Mouse (Mus musculus) liver, adult (tissue): Measurements from ENCODE around the gene Gm20708.

ENCODE experiments used
- GATA4 ChIP-seq: IDR thresholded peaks from 2 replicates; pipeline ENCODE4 v1.6.1; 2014; ENCODE audit warnings: mild to moderate bottlenecking, low read length; ENCODE audit not compliant: insufficient replicate concordance

The Gm20708 gene

DNA sequence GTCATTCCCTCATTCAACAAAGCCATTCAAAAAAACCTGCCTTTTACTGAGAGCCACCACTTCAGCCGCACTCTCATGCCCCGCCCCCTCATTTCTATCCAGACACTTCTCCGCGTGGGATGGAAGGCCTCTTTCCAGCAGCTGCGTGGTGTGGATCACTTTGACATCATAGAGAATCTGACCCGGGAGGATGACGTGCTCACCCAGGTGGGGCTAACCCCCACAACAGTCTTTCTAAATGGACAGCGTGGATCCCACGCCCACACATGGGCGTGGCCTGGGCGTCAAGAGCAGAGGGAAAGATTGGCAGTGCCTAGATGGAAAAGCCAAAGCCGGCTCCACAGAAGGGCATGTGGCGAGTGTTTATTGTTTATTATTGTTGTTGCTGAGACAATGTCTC is 26.8 kb downstream of the Gm20708 start:
- TF ChIP-seq GATA4: no peak

DNA sequence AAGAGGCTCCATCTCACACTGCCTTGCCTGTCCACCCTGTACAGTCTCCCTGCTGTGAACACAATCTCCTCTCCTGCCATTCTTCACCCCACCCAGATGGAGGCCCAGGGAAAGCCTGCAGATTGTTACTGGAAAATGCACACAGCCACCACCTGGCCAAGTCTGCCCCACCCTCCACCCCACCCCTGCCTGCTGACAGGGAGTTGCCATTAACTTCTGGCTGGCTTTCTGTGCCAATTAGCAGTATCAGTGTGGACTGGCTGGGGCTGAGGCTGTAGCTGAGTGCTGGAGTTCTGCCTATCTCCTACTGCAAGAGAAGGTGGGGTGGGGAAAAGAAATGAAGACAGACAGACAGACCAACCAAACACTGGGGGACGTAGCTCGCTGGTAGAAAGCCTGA is 29.1 kb downstream of the Gm20708 start:
- no peak for TF ChIP-seq GATA4

DNA sequence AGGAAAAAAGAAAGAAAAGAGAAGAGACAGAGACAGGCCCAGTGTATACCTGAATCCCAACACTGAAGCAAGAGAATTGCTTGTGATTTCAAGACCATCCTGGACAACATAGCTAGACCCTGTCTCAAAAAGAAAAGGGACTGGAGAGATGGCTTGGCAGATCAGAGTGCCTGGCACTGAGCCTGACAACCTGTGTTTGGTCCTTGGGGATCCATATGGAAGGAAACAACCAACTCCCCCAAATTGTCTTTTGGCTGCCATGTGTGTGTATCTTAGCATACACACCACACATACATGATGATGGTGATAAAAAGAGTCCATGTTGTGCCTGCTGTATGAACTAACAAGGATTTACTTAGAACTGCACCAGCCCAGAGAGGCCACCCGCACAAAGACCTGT is 29.6 kb downstream of the Gm20708 start:
- no peak for TF ChIP-seq GATA4

DNA sequence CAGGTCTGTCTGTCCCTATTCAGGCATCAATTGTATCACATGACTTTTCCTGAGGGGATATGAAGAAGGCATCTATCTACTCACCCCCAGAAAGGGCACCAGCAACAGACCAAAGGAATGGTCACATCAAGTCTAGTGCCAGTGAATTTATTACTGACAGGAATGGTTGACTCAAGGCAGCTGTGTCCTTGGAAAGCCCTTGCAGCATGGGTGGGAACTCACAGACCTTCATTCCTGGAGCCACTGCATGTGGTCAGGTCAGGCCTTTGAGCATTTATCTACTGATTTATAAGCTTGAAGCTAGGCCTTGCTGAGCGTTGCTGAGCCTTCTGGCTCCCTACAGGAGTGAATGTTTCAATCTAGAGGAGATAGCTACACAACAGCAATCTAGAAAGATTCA is 31.4 kb downstream of the Gm20708 start:
- no peak for TF ChIP-seq GATA4

DNA sequence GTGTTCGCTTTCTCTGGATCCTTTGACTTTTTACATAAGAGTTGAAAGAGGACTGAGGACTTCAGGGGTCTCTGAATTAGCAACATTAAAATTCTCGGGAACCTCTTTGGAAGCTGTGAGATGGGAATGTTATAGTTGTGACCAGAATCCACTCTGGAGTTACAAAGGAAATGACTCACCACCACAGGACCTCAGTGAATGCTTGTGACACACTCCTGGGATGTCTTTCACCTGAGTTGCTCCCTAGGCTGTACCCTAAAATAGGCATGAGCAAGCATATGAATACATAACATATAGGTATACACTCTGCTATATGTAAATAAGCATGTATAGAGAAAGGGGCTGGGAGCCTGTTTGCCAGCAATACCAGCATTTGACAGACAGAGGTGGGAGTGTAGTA is 34.0 kb downstream of the Gm20708 start:
- TF ChIP-seq GATA4: no peak

DNA sequence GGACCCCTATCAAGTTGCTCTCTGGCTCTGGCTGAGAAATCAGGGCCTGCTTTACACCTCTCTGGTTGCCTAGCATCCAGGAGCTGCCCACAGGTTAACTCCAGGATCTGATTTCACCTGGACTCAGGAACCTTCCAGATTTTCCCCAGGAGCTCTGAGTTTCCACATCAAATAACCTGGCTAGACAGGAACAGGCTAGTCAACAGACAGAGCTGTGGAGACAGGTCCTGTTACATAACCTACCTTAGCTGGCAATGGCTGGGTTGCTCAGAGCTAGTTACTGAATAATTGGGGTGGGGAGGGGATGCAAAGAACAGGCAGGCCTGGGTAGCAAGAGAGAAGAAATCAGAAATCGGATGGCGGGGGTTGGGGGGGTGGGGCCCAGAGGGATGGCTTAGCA is 35.5 kb downstream of the Gm20708 start:
- no peak for TF ChIP-seq GATA4

DNA sequence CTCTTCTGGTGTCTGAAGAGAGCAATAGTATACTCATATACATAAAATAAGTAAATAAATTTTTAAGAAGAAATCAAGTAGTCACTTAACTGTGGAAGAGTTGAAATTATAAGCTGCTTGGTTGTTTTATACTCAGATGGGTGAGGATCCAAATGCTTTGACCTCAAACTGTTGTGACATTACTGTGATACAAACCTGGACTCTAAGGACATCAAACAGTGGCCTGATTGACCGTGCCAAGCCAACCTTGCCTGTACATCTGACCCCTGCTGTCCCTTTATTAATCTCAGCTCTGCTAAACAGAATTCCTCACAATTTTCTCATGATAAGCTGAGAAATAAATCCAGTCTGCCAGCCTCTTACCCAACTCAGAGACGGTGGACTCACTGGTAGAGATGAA is 36.2 kb downstream of the Gm20708 start:
- peak; percentile 45; the same call in 1 of the 2 replicates for TF ChIP-seq GATA4

DNA sequence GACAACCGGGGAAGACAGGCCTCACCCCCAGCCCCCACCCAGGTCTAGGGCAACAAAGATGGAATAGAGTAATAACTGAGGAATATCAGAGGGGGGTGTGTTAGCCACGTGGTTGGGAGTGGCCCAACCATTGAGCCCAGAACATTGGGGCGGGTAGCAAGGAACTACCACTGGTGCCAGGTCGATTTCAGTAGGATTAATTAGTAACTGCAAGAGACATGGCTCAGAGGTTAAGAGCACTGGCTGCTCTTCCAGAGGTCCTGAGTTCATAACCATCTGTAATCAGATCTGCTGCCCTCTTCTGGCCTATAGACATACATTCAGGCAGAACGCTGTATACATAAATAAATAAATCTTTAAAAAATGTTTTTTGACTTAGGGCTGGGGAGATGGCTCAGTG is 37.2 kb downstream of the Gm20708 start:
- no peak for TF ChIP-seq GATA4

DNA sequence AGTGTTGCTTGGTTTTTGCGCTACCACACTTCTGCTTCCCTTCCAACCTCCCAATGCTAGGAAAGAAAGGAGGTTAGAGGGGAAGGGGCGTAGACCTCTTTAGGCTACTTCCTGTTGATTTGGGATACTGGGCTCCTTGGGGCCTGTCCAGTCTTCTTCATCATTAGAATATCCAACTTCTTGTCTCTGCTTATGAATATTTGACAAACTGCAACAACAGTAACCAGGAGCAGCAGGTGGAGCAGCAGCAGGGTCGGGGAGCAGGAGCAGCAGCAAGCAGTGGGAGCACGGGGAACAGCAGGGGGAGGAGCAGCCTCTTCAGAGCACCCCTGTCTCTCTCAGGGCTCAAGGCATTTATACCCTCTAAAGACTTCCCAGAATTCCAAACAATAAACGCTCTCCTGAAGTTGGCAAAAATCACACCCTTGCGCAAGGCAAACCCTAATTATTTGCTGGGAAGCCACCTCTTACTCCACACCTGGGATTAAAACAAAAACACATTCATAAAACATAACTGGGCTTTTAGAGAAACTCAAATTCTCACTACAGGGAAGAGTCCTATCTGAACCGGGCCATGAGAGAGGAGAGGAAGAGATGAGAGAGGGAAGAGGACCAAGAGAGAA is 38.2 kb downstream of the Gm20708 start:
- TF ChIP-seq GATA4: no peak

DNA sequence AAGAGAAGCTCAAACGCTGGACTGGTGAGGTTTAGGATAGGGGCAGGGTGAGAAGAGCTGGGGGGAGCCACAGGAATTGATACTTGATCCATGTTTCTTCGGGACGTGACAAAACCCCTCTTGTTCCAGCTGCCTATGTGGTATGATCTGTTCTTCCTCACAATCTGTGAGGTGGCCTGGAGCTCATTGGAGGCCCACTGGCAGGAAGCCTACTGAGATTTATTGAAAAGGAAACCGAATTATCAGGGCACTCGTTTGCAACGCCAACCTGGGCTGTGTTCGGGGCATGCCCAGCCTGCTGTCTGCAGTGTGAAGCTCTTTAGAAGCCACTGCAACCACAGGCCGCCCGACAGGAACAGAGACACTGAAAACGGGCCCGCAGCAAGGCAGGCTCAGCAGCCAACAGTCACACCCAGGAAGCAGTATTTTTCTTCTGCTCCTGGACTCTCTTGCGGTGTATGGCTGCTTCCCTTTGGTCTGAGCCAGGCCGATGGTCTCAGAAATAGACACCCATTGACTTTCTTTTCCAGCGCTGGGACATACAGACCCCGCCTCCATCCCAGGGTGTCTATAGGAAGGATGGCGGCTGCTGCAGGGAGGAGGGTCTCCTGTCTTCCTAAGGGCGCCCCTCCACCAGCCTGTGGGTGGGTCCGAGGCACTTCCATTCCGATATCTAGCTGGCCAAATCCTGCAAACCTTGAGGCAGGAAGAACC is 39.0 kb downstream of the Gm20708 start:
- TF ChIP-seq GATA4: no peak

DNA sequence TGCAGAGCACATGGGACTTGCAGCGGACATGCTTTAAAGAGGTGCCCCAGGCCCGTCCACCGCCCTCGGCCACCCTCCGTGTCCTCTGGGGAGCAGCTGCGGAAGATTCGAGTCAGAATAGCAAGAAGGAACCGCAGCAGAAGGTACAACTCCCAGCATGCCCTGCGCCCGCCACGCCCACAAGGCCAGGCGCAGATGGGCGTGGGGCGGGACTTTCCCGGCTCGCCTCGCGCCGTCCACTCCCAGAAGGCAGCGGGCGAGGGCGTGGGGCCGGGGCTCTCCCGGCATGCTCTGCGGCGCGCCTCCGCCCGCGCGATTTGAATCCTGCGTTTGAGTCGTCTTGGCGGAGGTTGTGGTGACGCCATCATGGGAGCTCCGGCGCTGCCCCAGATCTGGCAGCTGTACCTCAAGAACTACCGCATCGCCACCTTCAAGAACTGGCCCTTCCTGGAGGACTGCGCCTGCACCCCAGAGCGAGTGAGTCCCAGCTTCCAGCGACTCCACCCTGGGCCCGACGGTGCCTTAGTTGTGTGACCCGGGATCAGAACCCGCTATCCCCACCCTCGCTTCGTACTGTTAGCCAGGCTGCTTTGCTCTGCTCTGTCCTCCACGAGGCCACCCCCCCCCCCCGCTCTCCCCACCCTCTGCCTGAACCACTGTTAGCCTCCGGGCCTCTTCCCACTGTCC is 39.7 kb downstream of the Gm20708 start, which contains the start of gene Birc5:
Birc5 (plus strand) TSS at position 267 of the 687 bp plus-strand sequence.
- no peak; the same call in 1 of the 2 replicates for TF ChIP-seq GATA4

DNA sequence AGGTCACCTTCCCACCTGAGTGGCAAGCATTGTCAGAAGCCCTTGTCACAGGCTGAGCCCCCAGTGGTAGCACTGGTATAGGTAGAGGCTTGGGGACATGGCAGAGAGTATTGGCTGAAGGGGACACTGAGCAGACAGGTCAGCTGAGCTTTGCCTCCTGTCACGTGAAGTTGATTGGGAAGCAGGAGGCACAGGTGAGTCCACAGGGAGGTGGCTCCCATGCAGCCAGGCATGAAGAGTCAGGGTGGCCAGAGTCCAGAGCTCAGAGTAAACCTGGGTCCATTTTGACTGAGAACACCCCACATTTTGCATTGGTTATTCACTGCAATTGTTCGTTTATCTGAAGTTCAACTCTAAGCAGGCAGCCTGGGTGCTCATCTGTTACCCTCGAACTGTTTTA is 43.4 kb downstream of the Gm20708 start:
- TF ChIP-seq GATA4: no peak

DNA sequence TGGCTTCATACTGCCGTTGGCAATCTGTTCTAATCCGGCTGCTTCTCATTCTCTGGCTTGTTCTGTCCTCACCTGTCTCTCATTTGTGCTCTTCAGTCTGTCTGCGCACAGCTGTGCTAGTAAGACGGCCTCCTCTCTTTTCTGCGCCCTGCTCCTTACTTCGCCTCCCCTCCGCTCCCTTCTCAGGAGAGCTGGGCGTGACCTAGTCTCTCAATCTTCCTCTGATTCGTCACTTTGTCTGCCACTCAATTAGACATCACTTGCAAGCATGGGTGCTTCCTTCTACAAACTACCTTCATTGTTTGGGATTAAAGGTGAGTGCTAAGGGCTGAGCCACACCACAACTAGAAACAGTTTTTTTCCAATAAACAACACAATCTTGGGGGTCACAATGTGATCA is 44.8 kb downstream of the Gm20708 start:
- TF ChIP-seq GATA4: no peak

DNA sequence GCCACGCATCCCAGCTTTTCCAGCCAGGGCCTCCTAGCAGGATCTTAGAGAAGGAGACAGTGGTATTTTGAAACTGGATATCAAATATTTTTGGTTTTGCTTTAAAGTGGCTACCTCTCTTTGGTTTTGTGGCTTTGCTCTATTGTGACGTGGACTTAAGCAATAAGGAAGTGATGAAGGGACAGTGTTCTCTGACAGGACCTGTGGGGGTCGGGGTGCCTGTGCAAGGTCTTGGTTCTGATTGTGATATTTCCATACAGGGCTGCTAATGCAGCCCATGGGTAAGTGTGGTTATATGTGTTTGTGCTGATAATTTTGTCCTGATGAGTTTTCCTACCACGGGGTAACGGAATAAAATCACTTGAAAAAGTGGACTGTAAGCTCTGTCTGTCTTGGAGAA is 45.9 kb downstream of the Gm20708 start:
- no peak for TF ChIP-seq GATA4

DNA sequence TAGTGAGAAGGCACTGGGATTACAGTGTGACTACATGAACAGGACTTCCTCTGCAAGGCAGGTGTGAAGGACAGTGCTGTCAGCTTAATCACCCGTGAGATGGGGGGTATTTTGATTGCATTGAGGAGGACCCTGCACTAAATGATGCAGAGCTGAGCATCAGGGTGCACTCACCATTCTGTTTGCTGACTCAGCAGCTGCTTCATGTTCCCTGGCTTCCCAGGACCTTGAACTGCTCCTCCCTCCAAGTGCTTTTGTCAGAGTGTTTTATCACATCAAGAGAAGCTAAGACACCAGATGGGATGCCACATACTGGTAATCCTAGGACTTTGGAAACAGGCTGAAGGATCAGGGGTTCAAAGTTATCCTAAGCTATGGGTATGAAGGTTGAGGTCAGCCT is 46.5 kb downstream of the Gm20708 start:
- no peak for TF ChIP-seq GATA4

DNA sequence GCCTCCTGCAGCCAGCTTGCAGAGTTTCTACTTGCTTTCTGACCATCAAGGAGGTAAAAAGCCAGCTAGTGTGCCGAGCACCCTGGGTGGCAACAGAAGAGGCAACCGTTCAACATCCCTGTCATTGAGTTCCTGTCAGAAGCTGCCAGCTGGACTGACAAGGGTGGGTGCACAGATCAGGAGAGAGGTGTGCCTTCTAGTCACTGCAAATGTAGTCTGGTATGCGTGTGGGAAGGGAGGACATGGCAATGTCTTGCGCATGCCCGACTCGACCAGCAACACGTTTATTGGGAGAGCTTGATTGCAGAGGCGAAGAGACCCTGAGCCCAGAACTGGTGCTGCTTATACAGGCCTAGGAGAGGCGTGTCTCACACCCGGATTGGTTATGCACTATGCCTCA is 48.0 kb downstream of the Gm20708 start:
- TF ChIP-seq GATA4: no peak
